Mouse (Mus musculus) E14TG2a.4 (cell line): ENCODE measurements at regions not wholly inside any gene's neighbourhood (a gene's known extent, or its start where the extent isn't known, plus 50 kb on each side); places are given as distances from the start of the nearest gene placed in this dataset.

Experiments
- H3K27me3 ChIP-seq: 2 replicates; pipeline ENCODE4 v1.6.1; 2014; ENCODE audit warnings: low read length, control low read depth; ENCODE audit not compliant: insufficient read depth
- H3K36me3 ChIP-seq: 2 replicates; pipeline ENCODE4 v1.6.1; 2014; ENCODE audit warnings: low read length, control low read depth; ENCODE audit not compliant: insufficient read depth
- H3K4me1 ChIP-seq: replicated peaks from 2 replicates; pipeline ENCODE4 v1.6.1; 2014; ENCODE audit warnings: low read depth, low read length, control low read depth
- H3K4me3 ChIP-seq: replicated peaks from 2 replicates; pipeline ENCODE4 v1.5.1; 2014; ENCODE audit warnings: mild to moderate bottlenecking, low read length
- H3K9me3 ChIP-seq: 2 replicates; pipeline ENCODE4 v1.6.1; 2014; ENCODE audit warnings: low read length, control low read depth
- CTCF ChIP-seq: conservative IDR thresholded peaks from 2 replicates; pipeline ENCODE4 v1.5.1; 2014; ENCODE audit warnings: low read length
- NANOG ChIP-seq: IDR thresholded peaks from 2 replicates; pipeline ENCODE4 v1.6.1; 2014; ENCODE audit warnings: borderline replicate concordance, low read length, mixed read lengths
- POU5F1 ChIP-seq: IDR thresholded peaks from 2 replicates; pipeline ENCODE4 v1.6.1; 2014; ENCODE audit warnings: low read length, borderline replicate concordance

- H3K4me3 ChIP-seq: no peak overlapping the region
- no peaks in the 10 kb centered on the region for H3K9me3 ChIP-seq
- H3K4me1 ChIP-seq: peaks cover 19% of the 10 kb centered on the region
- no peaks in the 10 kb centered on the region for H3K36me3 ChIP-seq
- no peak for TF ChIP-seq CTCF
- no peak for TF ChIP-seq POU5F1
- no peak for TF ChIP-seq NANOG
- H3K27me3 ChIP-seq: no peaks in the 10 kb centered on the region
Observed at GRCm38 (mm10) chr1:168058769-168059168, 369.7 kb downstream of the Lmx1a start.

GRCm38 (mm10) chr1:168064065-168064664 is 367.9 kb downstream of the Pbx1 start:
- Histone ChIP-seq H3K9me3 (no peaks in the 10 kb centered on the region), H3K4me1 (peaks cover 25% of the 10 kb centered on the region), H3K4me3 (no peak overlapping the region), H3K27me3 (no peaks in the 10 kb centered on the region), H3K36me3 (no peaks in the 10 kb centered on the region)
- TF ChIP-seq NANOG (no peak), CTCF (no peak), POU5F1 (no peak)

- no peak overlapping the region for H3K4me3 ChIP-seq
- TF ChIP-seq POU5F1 (peak; percentile 22; the same call in 1 of the 2 replicates), CTCF (peak; percentile 20), NANOG (no peak)
- no peaks in the 10 kb centered on the region for H3K27me3 ChIP-seq
- H3K4me1 ChIP-seq: peaks cover 25% of the 10 kb centered on the region
- H3K36me3 ChIP-seq: no peaks in the 10 kb centered on the region
- no peaks in the 10 kb centered on the region for H3K9me3 ChIP-seq
Observed at GRCm38 (mm10) chr1:168065598-168066041, 366.4 kb downstream of the Pbx1 start.

GRCm38 (mm10) chr1:168066810-168067209 is 365.3 kb downstream of the Pbx1 start:
- Histone ChIP-seq H3K27me3 (no peaks in the 10 kb centered on the region), H3K9me3 (no peaks in the 10 kb centered on the region), H3K36me3 (no peaks in the 10 kb centered on the region), H3K4me3 (no peak overlapping the region), H3K4me1 (peaks cover 25% of the 10 kb centered on the region)
- no peak for TF ChIP-seq CTCF
- no peak for TF ChIP-seq POU5F1

- Histone ChIP-seq H3K4me3 (no peak overlapping the region), H3K27me3 (no peaks in the 10 kb centered on the region), H3K9me3 (no peaks in the 10 kb centered on the region), H3K4me1 (peaks cover 25% of the 10 kb centered on the region), H3K36me3 (no peaks in the 10 kb centered on the region)
- TF ChIP-seq NANOG (no peak), POU5F1 (no peak), CTCF (no peak)
Observed at GRCm38 (mm10) chr1:168068003-168068919, 363.8 kb downstream of the Pbx1 start.

DNA sequence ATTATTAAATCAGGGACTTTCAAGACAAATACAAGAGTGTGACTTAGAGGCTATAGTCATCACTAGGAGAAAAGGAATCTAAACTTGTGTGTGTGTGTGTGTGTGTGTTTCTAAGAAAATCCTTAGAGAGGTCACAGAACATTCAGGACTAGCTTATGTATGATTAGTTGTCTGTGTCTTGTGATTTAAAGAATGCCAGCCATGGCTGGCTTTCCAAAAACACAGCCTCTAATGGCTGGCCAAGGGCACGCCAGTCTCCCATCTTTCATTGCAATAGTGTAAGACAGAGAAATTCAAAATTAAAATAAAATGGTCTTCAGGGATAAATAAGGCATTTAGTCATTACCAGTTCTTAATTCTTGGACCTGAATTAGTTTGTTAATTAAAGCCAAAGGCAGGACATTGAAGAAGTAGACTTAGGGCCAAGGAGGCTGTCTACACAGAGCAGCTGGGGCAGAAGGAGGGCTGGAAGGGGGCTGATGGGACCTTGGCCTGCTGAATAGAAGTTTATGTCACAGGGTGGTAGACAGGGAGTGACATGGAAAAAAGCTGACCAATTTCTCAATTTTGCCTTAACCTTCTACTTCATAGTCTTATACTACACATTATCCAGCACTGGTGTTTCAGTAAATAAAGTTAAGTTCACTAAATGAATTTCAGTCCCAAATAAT is 363.0 kb downstream of the Pbx1 start:
- no peaks in the 10 kb centered on the region for H3K27me3 ChIP-seq
- H3K9me3 ChIP-seq: no peaks in the 10 kb centered on the region
- H3K4me3 ChIP-seq: no peak overlapping the region
- no peak for TF ChIP-seq CTCF
- TF ChIP-seq POU5F1: no peak
- no peak for TF ChIP-seq NANOG
- H3K36me3 ChIP-seq: no peaks in the 10 kb centered on the region
- H3K4me1 ChIP-seq: peaks cover 24% of the 10 kb centered on the region
